Mouse (Mus musculus) midbrain, embryonic 15.5 days (tissue): ENCODE results near the gene Nck2. TPM values are rescaled to one million over a fixed set of nuclear protein-coding genes. Genes with fewer than 3 reads are reported as not detected.
"Not testable (repeated sequence)": the region's sequence is repeated elsewhere in the genome, so short reads cannot be mapped to it uniquely, and the experiment has no call there.

ENCODE experiments used
- ATAC-seq: fragments of 200-750 bp; cut with Nextera tagmentation; replicated peaks from 2 replicates; pipeline ENCODE4 v1.8.0; 2017; ENCODE audit warnings: moderate TSS enrichment
- H3K27ac ChIP-seq: fragments of 300-500 bp; sonication (generic); 2 replicates; pipeline ENCODE4 v1.5.1; 2015; ENCODE audit warnings: mild to moderate bottlenecking, inconsistent platforms
- H3K27me3 ChIP-seq: fragments of 300-500 bp; sonication (generic); replicated peaks from 2 replicates; pipeline ENCODE4 v1.6.1; 2015; ENCODE audit warnings: inconsistent platforms
- H3K36me3 ChIP-seq: fragments of 300-500 bp; sonication (generic); replicated peaks from 2 replicates; pipeline ENCODE4 v1.6.1; 2015; ENCODE audit warnings: inconsistent platforms
- H3K4me1 ChIP-seq: fragments of 300-500 bp; sonication (generic); 2 replicates; pipeline ENCODE4 v1.6.1; 2015; ENCODE audit warnings: inconsistent platforms
- H3K4me2 ChIP-seq: fragments of 300-500 bp; sonication (generic); 2 replicates; pipeline ENCODE4 v1.6.1; 2015; ENCODE audit warnings: inconsistent platforms, mild to moderate bottlenecking, moderate library complexity
- H3K4me3 ChIP-seq: fragments of 300-500 bp; sonication (generic); 2 replicates; pipeline ENCODE4 v1.5.1; 2015; ENCODE audit warnings: mild to moderate bottlenecking, inconsistent platforms
- H3K9ac ChIP-seq: fragments of 300-500 bp; sonication (generic); 2 replicates; pipeline ENCODE4 v1.6.1; 2015; ENCODE audit warnings: mild to moderate bottlenecking, inconsistent platforms
- H3K9me3 ChIP-seq: fragments of 300-500 bp; sonication (generic); 2 replicates; pipeline ENCODE4 v1.6.1; 2016; ENCODE audit warnings: inconsistent platforms
- WGBS: fragments of 180-500 bp; shearing (Covaris S2); methylation state at CpG from one replicate; pipeline ENCODE4 v1.1.7; 2015; ENCODE audit warnings: mixed read lengths; 5-methylcytosine and 5-hydroxymethylcytosine counted together
- polyA plus RNA-seq: library from polyadenylated mRNA; unstranded; fragments of >200 nt; fragmentation: Nextera tagmentation; extraction: Ambion mirVana; gene quantifications from 2 replicates; pipeline ENCODE4 v1.2.1, GENCODE M21; 2015

Nck2 gene
- polyA plus RNA-seq, 1 experiment from 2014 or later: 35.5 TPM

GRCm38 (mm10) chr1:43520989-43521371, 76.6 kb downstream of the Nck2 start:
- WGBS: 94% methylated on average over 3 of the region's 3 CpGs
- no peak for ATAC-seq

GRCm38 (mm10) chr1:43521512-43521911, 77.1 kb downstream of the Nck2 start:
- no peaks in the 10 kb centered on the region for H3K9me3 ChIP-seq
- no peak overlapping the region for H3K9ac ChIP-seq
- no peak for ATAC-seq
- no peak overlapping the region for H3K4me3 ChIP-seq
- no peaks in the 10 kb centered on the region for H3K27me3 ChIP-seq
- H3K36me3 ChIP-seq: no peaks in the 10 kb centered on the region
- H3K27ac ChIP-seq: no peak overlapping the region
- no peak overlapping the region for H3K4me2 ChIP-seq
- 95% methylated on average over 3 of the region's 3 CpGs for WGBS
- H3K4me1 ChIP-seq: no peaks in the 10 kb centered on the region

More at GRCm38 (mm10) chr1:43520989-43521371, 76.6 kb downstream of the Nck2 start:
- Histone ChIP-seq H3K4me3 (no peak overlapping the region), H3K4me2 (no peak overlapping the region), H3K27ac (no peak overlapping the region), H3K27me3 (no peaks in the 10 kb centered on the region), H3K4me1 (no peaks in the 10 kb centered on the region), H3K9ac (no peak overlapping the region), H3K9me3 (no peaks in the 10 kb centered on the region), H3K36me3 (no peaks in the 10 kb centered on the region)

GRCm38 (mm10) chr1:43521950-43522349, 77.6 kb downstream of the Nck2 start:
- Histone ChIP-seq H3K27me3 (no peaks in the 10 kb centered on the region), H3K27ac (no peak overlapping the region), H3K4me3 (no peak overlapping the region), H3K4me1 (no peaks in the 10 kb centered on the region), H3K9me3 (no peaks in the 10 kb centered on the region), H3K9ac (no peak overlapping the region), H3K36me3 (no peaks in the 10 kb centered on the region), H3K4me2 (no peak overlapping the region)
- no peak for ATAC-seq
- 96% methylated on average over 4 of the region's 4 CpGs for WGBS

- ATAC-seq: no peak
- no peaks in the 10 kb centered on the region for H3K4me1 ChIP-seq
Observed at GRCm38 (mm10) chr1:43522976-43523375, 78.6 kb downstream of the Nck2 start.

GRCm38 (mm10) chr1:43524332-43524731, 80.0 kb downstream of the Nck2 start:
- WGBS: 88% methylated on average over 3 of the region's 3 CpGs
- no peak for ATAC-seq

More at GRCm38 (mm10) chr1:43522976-43523375, 78.6 kb downstream of the Nck2 start:
- no peak overlapping the region for H3K9ac ChIP-seq
- H3K27me3 ChIP-seq: no peaks in the 10 kb centered on the region
- H3K4me2 ChIP-seq: no peak overlapping the region
- no peak overlapping the region for H3K27ac ChIP-seq
- H3K9me3 ChIP-seq: no peaks in the 10 kb centered on the region
- H3K4me3 ChIP-seq: no peak overlapping the region
- no peaks in the 10 kb centered on the region for H3K36me3 ChIP-seq
- WGBS: 91% methylated on average over 2 of the region's 2 CpGs

GRCm38 (mm10) chr1:43528275-43528674, 83.9 kb downstream of the Nck2 start:
- 88% methylated on average over 2 of the region's 2 CpGs for WGBS
- ATAC-seq: no peak
- Histone ChIP-seq H3K4me3 (no peak overlapping the region), H3K9me3 (no peaks in the 10 kb centered on the region), H3K27me3 (no peaks in the 10 kb centered on the region), H3K4me1 (peaks cover 7% of the 10 kb centered on the region; the same call in 1 of the 2 replicates), H3K27ac (no peak overlapping the region), H3K4me2 (no peak overlapping the region), H3K36me3 (no peaks in the 10 kb centered on the region), H3K9ac (no peak overlapping the region)

More at GRCm38 (mm10) chr1:43524332-43524731, 80.0 kb downstream of the Nck2 start:
- Histone ChIP-seq H3K4me3 (no peak overlapping the region), H3K9me3 (no peaks in the 10 kb centered on the region), H3K27ac (no peak overlapping the region), H3K4me1 (no peaks in the 10 kb centered on the region), H3K27me3 (no peaks in the 10 kb centered on the region), H3K36me3 (no peaks in the 10 kb centered on the region), H3K4me2 (no peak overlapping the region), H3K9ac (no peak overlapping the region)

- Histone ChIP-seq H3K36me3 (no peaks in the 10 kb centered on the region), H3K9me3 (no peaks in the 10 kb centered on the region), H3K4me3 (no peak overlapping the region), H3K27me3 (no peaks in the 10 kb centered on the region), H3K4me1 (peaks cover 7% of the 10 kb centered on the region; the same call in 1 of the 2 replicates), H3K4me2 (no peak overlapping the region), H3K9ac (no peak overlapping the region), H3K27ac (no peak overlapping the region)
- no peak for ATAC-seq
- WGBS: 92% methylated on average over 1 of the region's 1 CpGs
Observed at GRCm38 (mm10) chr1:43529086-43529485, 84.7 kb downstream of the Nck2 start.

GRCm38 (mm10) chr1:43530295-43531020, 86.1 kb downstream of the Nck2 start:
- Histone ChIP-seq H3K4me2 (no peak overlapping the region), H3K36me3 (no peaks in the 10 kb centered on the region), H3K9me3 (no peaks in the 10 kb centered on the region), H3K4me1 (peaks cover 11% of the 10 kb centered on the region), H3K4me3 (no peak overlapping the region), H3K9ac (no peak overlapping the region), H3K27me3 (no peaks in the 10 kb centered on the region), H3K27ac (no peak overlapping the region)
- no peak for ATAC-seq
- WGBS: 83% methylated on average over 7 of the region's 7 CpGs

- H3K27ac ChIP-seq: no peak overlapping the region
- ATAC-seq: no peak
- H3K9ac ChIP-seq: no peak overlapping the region
- H3K4me3 ChIP-seq: no peak overlapping the region
- H3K9me3 ChIP-seq: no peaks in the 10 kb centered on the region
- H3K4me2 ChIP-seq: no peak overlapping the region
- no peaks in the 10 kb centered on the region for H3K27me3 ChIP-seq
- H3K4me1 ChIP-seq: peaks cover 14% of the 10 kb centered on the region
- H3K36me3 ChIP-seq: no peaks in the 10 kb centered on the region
- WGBS: 76% methylated on average over 7 of the region's 7 CpGs
Observed at GRCm38 (mm10) chr1:43531307-43531706, 86.9 kb downstream of the Nck2 start.

GRCm38 (mm10) chr1:43532279-43532678, 87.9 kb downstream of the Nck2 start:
- no peaks in the 10 kb centered on the region for H3K9me3 ChIP-seq
- H3K4me3 ChIP-seq: no peak overlapping the region
- H3K4me1 ChIP-seq: peaks cover 14% of the 10 kb centered on the region
- no peaks in the 10 kb centered on the region for H3K36me3 ChIP-seq
- H3K9ac ChIP-seq: no peak overlapping the region
- H3K27me3 ChIP-seq: no peaks in the 10 kb centered on the region
- ATAC-seq: no peak
- no peak overlapping the region for H3K4me2 ChIP-seq
- no peak overlapping the region for H3K27ac ChIP-seq
- whole genome bisulfite sequencing: 80% methylated on average over 4 of the region's 4 CpGs

GRCm38 (mm10) chr1:43533497-43533896, 89.1 kb downstream of the Nck2 start:
- not testable (repeated sequence) for H3K4me3 ChIP-seq, H3K27ac ChIP-seq, H3K9ac ChIP-seq, H3K27me3 ChIP-seq, H3K9me3 ChIP-seq, H3K4me2 ChIP-seq, H3K36me3 ChIP-seq
- peaks cover 14% of the 10 kb centered on the region for H3K4me1 ChIP-seq
- 92% methylated on average over 11 of the region's 11 CpGs for WGBS
- 0 out of 2 replicates have a peak, but pooled peaks have one; percentile 13 for ATAC-seq

- 76% methylated on average over 5 of the region's 5 CpGs for WGBS
- Histone ChIP-seq H3K9ac (no peak overlapping the region), H3K4me2 (no peak overlapping the region), H3K27me3 (no peaks in the 10 kb centered on the region), H3K27ac (no peak overlapping the region), H3K9me3 (no peaks in the 10 kb centered on the region), H3K36me3 (no peaks in the 10 kb centered on the region), H3K4me3 (no peak overlapping the region), H3K4me1 (peaks cover 14% of the 10 kb centered on the region)
- ATAC-seq: no peak
Observed at GRCm38 (mm10) chr1:43534060-43534760, 89.8 kb downstream of the Nck2 start.
